Mouse (Mus musculus): Measurements from ENCODE around the gene Lrrc4.

DNA sequence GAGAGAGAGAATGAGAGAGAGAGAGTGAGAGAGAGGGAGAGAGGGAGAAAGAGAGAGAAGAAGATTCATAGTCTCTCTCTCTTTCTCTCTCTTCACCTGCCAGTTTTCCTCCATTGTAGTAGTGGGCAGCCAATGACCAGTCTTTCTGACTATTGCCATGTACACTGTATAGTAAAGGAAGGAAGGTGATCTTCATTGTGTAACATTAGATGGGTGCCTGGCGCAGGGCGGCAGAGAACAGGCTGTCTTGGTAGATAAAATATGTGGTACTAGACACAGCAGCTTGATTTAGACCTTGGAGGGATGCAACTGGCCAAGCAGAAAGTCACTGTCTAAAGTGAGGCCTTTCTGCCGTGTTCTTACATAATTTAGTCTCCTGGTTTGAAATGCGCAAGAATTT lies 216.7 kb downstream of the Lrrc4 start:
- TF ChIP-seq CTCF (IDR thresholded peaks at IDR 0.05; ENCODE audit: low read depth) (no peak), EP300 (optimal IDR thresholded peaks at IDR 0.05) (no peak)
